Mouse (Mus musculus): Measurements from ENCODE around the gene Impdh2.

Gene Impdh2

DNA sequence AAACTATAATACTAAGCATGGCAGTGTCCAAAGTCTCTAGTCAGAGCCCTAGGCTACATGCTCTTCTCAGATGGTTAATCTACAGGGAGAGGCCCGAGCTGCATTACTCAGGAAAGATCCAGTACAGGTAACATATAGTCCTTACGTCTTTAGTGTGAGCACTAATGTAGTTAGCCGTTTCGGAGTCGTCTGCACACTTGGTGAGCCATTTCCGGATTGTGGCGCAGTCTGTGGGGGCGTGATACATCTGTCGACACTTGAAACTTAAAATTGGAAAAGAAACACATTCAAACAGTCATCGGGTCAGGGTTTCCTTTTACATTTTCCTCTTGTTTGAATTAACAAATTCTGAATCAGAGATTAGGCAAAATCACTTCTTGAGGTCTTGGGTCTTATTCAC, 51.4 kb downstream of the Impdh2 start:
- no peak for DNase-seq

Data from lung, postnatal 14 days (tissue).